Mouse (Mus musculus) liver, embryonic 14.5 days (tissue): ENCODE measurements around the gene Ptpn14.

Source experiments
- CTCF ChIP-seq: IDR thresholded peaks from 2 replicates; pipeline ENCODE4 v1.5.1; 2016; ENCODE audit warnings: antibody characterized with exemption, low read depth, control low read depth
- EP300 ChIP-seq: IDR thresholded peaks from 2 replicates; pipeline ENCODE4 v1.6.1; 2016; ENCODE audit warnings: antibody characterized with exemption, low read depth

GRCm38 (mm10) chr1:189921818-189922592 lies 193.9 kb downstream of the Ptpn14 start, which contains the start of gene Smyd2:
- TF ChIP-seq CTCF (peak; percentile 26; the same call in 1 of the 2 replicates), EP300 (no peak)
